ENCODE assay signal across 9 mouse cellular contexts in the genomic region with DNA sequence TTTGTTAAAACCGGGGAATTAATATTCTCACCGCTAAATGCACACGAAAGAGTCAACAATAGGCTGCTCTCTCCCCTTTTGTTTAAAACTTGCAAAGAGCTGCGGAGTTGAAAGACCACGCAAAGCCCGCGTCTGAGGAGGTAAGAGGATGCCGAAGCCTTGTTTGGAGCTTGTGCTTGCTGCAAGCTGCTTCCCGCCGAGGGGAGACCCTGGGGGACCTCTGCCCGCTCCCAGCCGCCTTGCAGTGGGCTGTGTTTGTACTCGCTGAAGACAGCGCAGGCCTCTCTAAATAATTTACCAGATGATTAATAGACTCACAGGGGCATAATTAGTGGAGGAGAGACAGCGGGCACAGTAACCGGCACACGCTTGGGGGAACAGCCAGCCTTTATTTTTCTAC. TPM values are rescaled to one million over a fixed set of nuclear protein-coding genes. Genes with fewer than 3 reads are reported as not detected.
DNase-seq lines count a peak whose midpoint lies in the region; ATAC-seq lines count a peak whose summit lies in the region.
"Had no signal": no experiment of that assay in that cellular context is flagged by ENCODE, and none has a peak within 500 bp of the region (broad histone marks: within the 10 kb centered on the region; RNA-seq: fewer than 3 reads in every experiment).

No protein-coding gene starts in this region.

- H3K9me3 ChIP-seq in heart, embryonic 11.5 days (replicated peaks; ENCODE audit: control insufficient read depth, low read length): no peaks in the 10 kb centered on the region
- H3K9me3 ChIP-seq in hindbrain, embryonic 11.5 days (ENCODE audit: control insufficient read depth, low read length): no peaks in the 10 kb centered on the region
- H3K9me3 ChIP-seq in midbrain, embryonic 12.5 days: no peaks in the 10 kb centered on the region

- no peak for DNase-seq in heart, adult 18-20 months
- peak; percentile 11 for DNase-seq in Muller cell, postnatal 12 days (ENCODE audit: inconsistent ontology term)
- DNase-seq in hindbrain, embryonic 11.5 days (ENCODE audit: low spot score): peak; percentile 59
- no peak for DNase-seq in T-cell, adult 2 months (ENCODE audit: low spot score)
- no peak for DNase-seq in cerebellum, adult 9-11 months
- no peak for DNase-seq in adrenal gland, adult 18-20 months (ENCODE audit: low spot score in 2 of 2)

- peak overlapping the region; percentile 68 for H3K4me2 ChIP-seq in heart, embryonic 11.5 days
- H3K4me2 ChIP-seq in hindbrain, embryonic 11.5 days (replicated peaks; ENCODE audit: low read depth, low read length): peak overlapping the region; percentile 64
- H3K4me2 ChIP-seq in midbrain, embryonic 12.5 days (replicated peaks): peak overlapping the region; percentile 66

- peak overlapping the region; percentile 44; the same call in 1 of the 2 replicates for H3K9ac ChIP-seq in heart, embryonic 11.5 days (ENCODE audit: low read depth, low read length)
- peak overlapping the region; percentile 31; the same call in 1 of the 2 replicates for H3K9ac ChIP-seq in hindbrain, embryonic 11.5 days (ENCODE audit: low read depth, low read length)
- peak overlapping the region; percentile 38 for H3K9ac ChIP-seq in midbrain, embryonic 12.5 days (replicated peaks)

- no peak for ATAC-seq in heart, embryonic 11.5 days (replicated peaks; ENCODE audit: insufficient number of reproducible peaks, low FRiP score, low TSS enrichment)
- no peak for ATAC-seq in hindbrain, embryonic 11.5 days (ENCODE audit: low FRiP score)
- 0 out of 2 replicates have a peak, but pooled peaks have one; percentile 28 for ATAC-seq in midbrain, embryonic 12.5 days (ENCODE audit: low FRiP score, low read depth)

- H3K4me3 ChIP-seq in heart, embryonic 11.5 days (ENCODE audit: low read depth, low read length): peak overlapping the region; percentile 39
- H3K4me3 ChIP-seq in hindbrain, embryonic 11.5 days (ENCODE audit: low read depth, low read length): peak overlapping the region; percentile 33
- peak overlapping the region; percentile 40 for H3K4me3 ChIP-seq in midbrain, embryonic 12.5 days

- peaks cover 13% of the 10 kb centered on the region for H3K4me1 ChIP-seq in heart, embryonic 11.5 days (ENCODE audit: control insufficient read depth, insufficient read depth, low read length)
- H3K4me1 ChIP-seq in hindbrain, embryonic 11.5 days (replicated peaks; ENCODE audit: control insufficient read depth, insufficient read depth, low read length): peaks cover 5% of the 10 kb centered on the region; the same call in 1 of the 2 replicates
- peaks cover 23% of the 10 kb centered on the region for H3K4me1 ChIP-seq in midbrain, embryonic 12.5 days

- WGBS in heart, embryonic 11.5 days (ENCODE audit: insufficient replicate concordance): 1% methylated on average over 17 of the region's 17 CpGs
- WGBS in hindbrain, embryonic 11.5 days: 1% methylated on average over 17 of the region's 17 CpGs
- 1% methylated on average over 17 of the region's 17 CpGs for WGBS in midbrain, embryonic 12.5 days

- H3K27me3 ChIP-seq in heart, embryonic 11.5 days (ENCODE audit: control insufficient read depth, insufficient read depth, low read length): peaks cover 43% of the 10 kb centered on the region
- H3K27me3 ChIP-seq in hindbrain, embryonic 11.5 days (ENCODE audit: control insufficient read depth, insufficient read depth, low read length): peaks cover 16% of the 10 kb centered on the region; the same call in 1 of the 2 replicates
- peaks cover 63% of the 10 kb centered on the region for H3K27me3 ChIP-seq in midbrain, embryonic 12.5 days

- H3K27ac ChIP-seq in heart, embryonic 11.5 days (ENCODE audit: low read depth, low read length): no peak overlapping the region
- H3K27ac ChIP-seq in hindbrain, embryonic 11.5 days (ENCODE audit: low read depth, low read length): no peak overlapping the region
- 0 out of 2 replicates have a peak overlapping the region, but pooled peaks have one; percentile 1 for H3K27ac ChIP-seq in midbrain, embryonic 12.5 days (replicated peaks)

- no peaks in the 10 kb centered on the region for H3K36me3 ChIP-seq in heart, embryonic 11.5 days (ENCODE audit: control insufficient read depth, insufficient read depth, low read length)
- no peaks in the 10 kb centered on the region for H3K36me3 ChIP-seq in hindbrain, embryonic 11.5 days (ENCODE audit: control insufficient read depth, insufficient read depth, low read length)
- no peaks in the 10 kb centered on the region for H3K36me3 ChIP-seq in midbrain, embryonic 12.5 days

RNA-seq across cellular contexts. Expression of gene Ak8, which starts 51.2 kb away (rescaled TPM):
- polyA plus RNA-seq in heart, embryonic 11.5 days (2014; fragmentation: Nextera tagmentation; extraction: Ambion mirVana): 0.45 and 1.2 TPM in 2 replicates
- total RNA-seq in heart, adult 18-20 months (2021): not detected
- polyA plus RNA-seq in hindbrain, embryonic 11.5 days (2014; fragmentation: Nextera tagmentation; extraction: Ambion mirVana): 1.3 and 1.5 TPM in 2 replicates
- 0.81 and 1.1 TPM in 2 replicates for polyA plus RNA-seq in midbrain, embryonic 12.5 days (2016; fragmentation: Nextera tagmentation; extraction: Ambion mirVana)
- total RNA-seq in adrenal gland, adult 18-20 months (2021): under 1 TPM; 0.38 to 0.63 TPM

RNA-seq across cellular contexts. Expression of gene Spaca9, which starts 51.7 kb away (rescaled TPM):
- 2.4 and 3.0 TPM in 2 replicates for polyA plus RNA-seq in heart, embryonic 11.5 days (2014; fragmentation: Nextera tagmentation; extraction: Ambion mirVana)
- not detected for total RNA-seq in heart, adult 18-20 months (2021)
- 3.3 and 5.3 TPM in 2 replicates for polyA plus RNA-seq in hindbrain, embryonic 11.5 days (2014; fragmentation: Nextera tagmentation; extraction: Ambion mirVana)
- 0.79 and 1.0 TPM in 2 replicates for polyA plus RNA-seq in midbrain, embryonic 12.5 days (2016; fragmentation: Nextera tagmentation; extraction: Ambion mirVana)
- 1 to 10 TPM in 1 of 2 experiments, under 1 TPM in 1; 0.60 to 1.2 TPM for total RNA-seq in adrenal gland, adult 18-20 months (2021)
- total RNA-seq: left cerebral cortex, postnatal 14 days had no signal

Comparison
In these comparisons a context has a peak if more than half of its experiments do, and no peak if none do; other contexts are left out.
1. DNase-seq: peak in Muller cell, postnatal 12 days (single experiment) and hindbrain, embryonic 11.5 days (single experiment); none in heart, adult 18-20 months (0 of 2), T-cell, adult 2 months (single experiment), cerebellum, adult 9-11 months (single experiment) and adrenal gland, adult 18-20 months (0 of 2).
2. Peak in every context shown above with its lines, with median percentiles within 50 percentile points of each other: H3K4me2 ChIP-seq, H3K4me3 ChIP-seq and H3K9ac ChIP-seq.